Comparison of ENCODE assay signal across 8 mouse cellular contexts in the genomic region with DNA sequence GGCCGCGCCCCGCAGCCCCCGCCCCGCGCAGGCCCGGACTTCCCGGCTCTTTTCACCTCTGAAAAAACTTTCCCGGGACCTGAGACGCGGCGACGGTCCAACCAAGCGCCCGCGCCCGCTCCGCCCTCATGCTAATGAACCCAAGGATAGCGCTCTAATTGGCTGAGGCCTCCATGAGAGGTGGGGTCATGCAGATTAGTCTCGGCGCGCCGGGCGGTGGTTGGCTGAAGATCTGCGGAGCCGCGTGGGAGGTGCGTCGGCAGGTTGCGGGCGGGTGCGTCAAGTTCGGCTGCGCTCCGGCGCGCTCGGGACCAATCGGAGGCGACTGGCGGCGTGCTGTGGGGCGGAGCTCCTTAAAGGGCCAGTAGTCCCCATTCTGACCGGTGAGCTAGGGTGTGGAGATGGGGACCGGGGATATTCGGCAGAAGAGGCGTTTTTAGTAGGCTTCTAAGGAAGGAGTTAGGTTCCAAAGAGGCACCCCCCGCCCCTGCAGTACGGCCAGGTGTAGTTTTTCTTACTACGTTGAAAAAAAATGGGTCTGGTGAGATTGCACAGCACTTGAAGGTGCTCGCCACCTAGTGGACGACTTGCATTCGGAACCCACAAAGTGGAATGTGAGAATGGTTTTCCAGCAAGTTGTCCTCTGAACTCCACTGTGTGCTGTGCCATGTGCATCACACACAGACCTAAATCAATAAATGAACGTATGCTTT. TPM values are rescaled to one million over a fixed set of nuclear protein-coding genes. Genes with fewer than 3 reads are reported as not detected.
DNase-seq lines count a peak whose midpoint lies in the region; ATAC-seq lines count a peak whose summit lies in the region.

A gene (minus strand): TSS at position 130 of the 713 bp plus-strand sequence.

- H3K27me3 ChIP-seq in lung, embryonic 16.5 days (ENCODE audit: control insufficient read depth, insufficient read depth, low read depth, low read length) = no peaks in the 10 kb centered on the region; the same call in 1 of the 2 replicates

- peak; percentile 92 to 94 for ATAC-seq in hematopoietic stem cell, adult 5-6 weeks (replicated peaks in 1 of 2; ENCODE audit: insufficient read depth in 1 of 2, low FRiP score in 2 of 2, low TSS enrichment in 1 of 2, low read depth in 1 of 2, poor library complexity in 2 of 2, severe bottlenecking in 2 of 2)
- peak; percentile 97 for ATAC-seq in lung, embryonic 16.5 days (ENCODE audit: low read depth)

- no peaks in the 10 kb centered on the region for H3K9me3 ChIP-seq in lung, embryonic 16.5 days (ENCODE audit: control insufficient read depth, low read length)

- H3K4me2 ChIP-seq in lung, embryonic 16.5 days (ENCODE audit: low read depth, low read length) = peak within 1 kb of the TSS; percentile 88

- peaks cover 9% of the 10 kb centered on the region for H3K36me3 ChIP-seq in lung, embryonic 16.5 days (ENCODE audit: control insufficient read depth, insufficient read depth, low read length)

- H3K4me3 ChIP-seq in lung, embryonic 16.5 days (ENCODE audit: low read length) = peak within 1 kb of the TSS; percentile 84

- peak within 1 kb of the TSS; percentile 80 for H3K9ac ChIP-seq in lung, embryonic 16.5 days (ENCODE audit: low read length)

- under 1% methylated on average over 54 of the region's 54 CpGs for WGBS in lung, embryonic 16.5 days

- DNase-seq in MEL-GATA-1-ER (ENCODE audit: extremely low read depth, low read depth) = peak; percentile 93
- peak; percentile 99 for DNase-seq in cerebellum, adult 8-10 months
- peak; percentile 98 for DNase-seq in forelimb bud, embryonic 11.5 days (ENCODE audit: low read depth, low spot score)
- DNase-seq in layer of hippocampus, adult 9-10 months (ENCODE audit: low spot score) = peak; percentile 98
- peak; percentile 95 for DNase-seq in ovary, postnatal 10 days (ENCODE audit: low spot score)
- peak; percentile 99 for DNase-seq in thymus, postnatal 10 days (ENCODE audit: low spot score in 2 of 2)

- H3K27ac ChIP-seq in lung, embryonic 16.5 days (ENCODE audit: low read length) = peak within 1 kb of the TSS; percentile 61

- H3K4me1 ChIP-seq in lung, embryonic 16.5 days (replicated peaks; ENCODE audit: control insufficient read depth, insufficient read depth, low read length) = peaks cover 36% of the 10 kb centered on the region

RNA-seq across cellular contexts. Expression of the gene that starts here (rescaled TPM):
- total RNA-seq in hematopoietic stem cell, adult 5-6 weeks (2017) = 25.6 and 37.4 TPM in 2 replicates
- polyA plus RNA-seq in lung, embryonic 16.5 days (2015; fragmentation: Nextera tagmentation; extraction: Ambion mirVana) = 90.6 and 93.2 TPM in 2 replicates

Comparison
In these comparisons a context has a peak if more than half of its experiments do, and no peak if none do; other contexts are left out.
1. Peak in every context shown above with its lines: DNase-seq, ATAC-seq, H3K4me3 ChIP-seq and H3K27ac ChIP-seq.